Mouse (Mus musculus) lung, embryonic 15.5 days (tissue): ENCODE data around the gene Nde1. TPM values are rescaled to one million over a fixed set of nuclear protein-coding genes. Genes with fewer than 3 reads are reported as not detected.

Experiments
- ATAC-seq: fragments of 200-750 bp; cut with Nextera tagmentation; 2 replicates; pipeline ENCODE4 v1.8.0; 2017; ENCODE audit warnings: moderate number of reproducible peaks, borderline replicate concordance; ENCODE audit not compliant: low FRiP score, low TSS enrichment; ENCODE audit errors: extremely low read depth
- H3K27ac ChIP-seq: fragments of 300-500 bp; sonication (generic); 2 replicates; pipeline ENCODE4 v1.5.1; 2015; ENCODE audit warnings: moderate library complexity, mild to moderate bottlenecking, inconsistent platforms
- H3K27me3 ChIP-seq: fragments of 300-500 bp; sonication (generic); 2 replicates; pipeline ENCODE4 v1.6.1; 2015; ENCODE audit warnings: inconsistent platforms
- H3K36me3 ChIP-seq: fragments of 300-500 bp; sonication (generic); 2 replicates; pipeline ENCODE4 v1.6.1; 2015; ENCODE audit warnings: inconsistent platforms
- H3K4me1 ChIP-seq: fragments of 300-500 bp; sonication (generic); 2 replicates; pipeline ENCODE4 v1.6.1; 2015; ENCODE audit warnings: inconsistent platforms
- H3K4me2 ChIP-seq: fragments of 300-500 bp; sonication (generic); 2 replicates; pipeline ENCODE4 v1.6.1; 2015; ENCODE audit warnings: inconsistent platforms, mild to moderate bottlenecking, moderate library complexity
- H3K4me3 ChIP-seq: fragments of 300-500 bp; sonication (generic); 2 replicates; pipeline ENCODE4 v1.5.1; 2015; ENCODE audit warnings: mild to moderate bottlenecking, inconsistent platforms
- H3K9ac ChIP-seq: fragments of 300-500 bp; sonication (generic); 2 replicates; pipeline ENCODE4 v1.6.1; 2015; ENCODE audit warnings: inconsistent platforms
- H3K9me3 ChIP-seq: fragments of 300-500 bp; sonication (generic); 2 replicates; pipeline ENCODE4 v1.6.1; 2016; ENCODE audit warnings: inconsistent platforms
- WGBS: fragments of 180-500 bp; shearing (Covaris S2); methylation state at CpG from one replicate; pipeline ENCODE4 v1.1.7; 2015; 5-methylcytosine and 5-hydroxymethylcytosine counted together
- microRNA counts: library from miRNA; unstranded; fragments of <30 nt; microRNA quantifications from one replicate; lab custom pipeline; 2016
- microRNA-seq: library from miRNA; unstranded; fragments of <30 nt; microRNA quantifications from one replicate; pipeline ENCODE4, GENCODE M21; 2016
- polyA plus RNA-seq: library from polyadenylated mRNA; unstranded; fragments of >200 nt; fragmentation: Nextera tagmentation; extraction: Ambion mirVana; gene quantifications from 2 replicates; pipeline ENCODE4 v1.2.1, GENCODE M21; 2015

Nde1 gene
- polyA plus RNA-seq, 1 experiment from 2014 or later, result 143 TPM

DNA sequence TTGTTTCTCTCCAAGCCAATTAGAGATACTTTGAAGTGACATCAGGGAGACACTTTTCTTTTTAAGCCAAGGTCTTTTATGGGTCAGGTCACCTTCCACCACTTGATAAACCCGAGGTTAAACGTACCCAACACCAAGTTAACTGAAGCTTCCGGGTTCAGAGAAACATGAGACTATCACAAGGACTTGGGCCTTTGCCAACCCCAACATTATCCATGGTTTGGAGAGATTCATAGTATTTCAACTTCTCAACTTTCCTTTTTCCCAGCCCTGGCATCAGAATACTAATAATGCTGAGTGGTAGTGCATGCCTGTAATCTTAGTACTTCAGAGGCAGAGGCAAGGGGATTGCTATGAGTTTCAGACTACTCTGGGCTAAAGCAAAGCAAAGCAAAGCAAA, 79.0 kb downstream of the Nde1 start:
- H3K4me1 ChIP-seq, result peaks cover 5% of the 10 kb centered on the region
- H3K36me3 ChIP-seq, result no peaks in the 10 kb centered on the region
- no peak for ATAC-seq
- no peaks in the 10 kb centered on the region for H3K27me3 ChIP-seq
- WGBS, result 38% methylated on average over 3 of the region's 3 CpGs
- H3K9ac ChIP-seq, result no peak overlapping the region
- no peak overlapping the region for H3K4me2 ChIP-seq
- H3K4me3 ChIP-seq, result no peak overlapping the region
- H3K9me3 ChIP-seq, result no peaks in the 10 kb centered on the region
- H3K27ac ChIP-seq, result no peak overlapping the region

MicroRNAs encoded within 50 kb of the gene (microRNA counts, 519-probe panel; counts per million panel counts)
- microRNA mmu-miR-484 (lab: Ali Mortazavi, UCI), result 2,628 counts per million, percentile 63 among the panel's probes with 10 or more counts

Small RNA genes lying within 50 kb of the gene (microRNA-seq; reads per million reads assigned to microRNA genes)
- gene Gm27671, result not detected
- 2,560 reads per million, percentile 85 among the genes with 10 or more reads in this experiment for gene Mir484

Other genes with a start within 250 kb of the Nde1 start
- 0.30 and 0.59 TPM in 2 replicates for gene 2900011O08Rik, start 176.7 kb upstream of the Nde1 start, polyA plus RNA-seq
- gene Ifitm7, start 176.4 kb upstream of the Nde1 start, polyA plus RNA-seq, result not detected in 2 replicates
- gene Marf1, start 76 bp downstream of the Nde1 start, polyA plus RNA-seq, result 15.1 and 15.4 TPM in 2 replicates
- gene Myh11, start 128.1 kb downstream of the Nde1 start, polyA plus RNA-seq, result 63.0 and 66.7 TPM in 2 replicates
- gene Fopnl, start 154.1 kb downstream of the Nde1 start, polyA plus RNA-seq, result 154 and 164 TPM in 2 replicates
- 10.7 and 11.4 TPM in 2 replicates for gene Abcc1, start 198.3 kb downstream of the Nde1 start, polyA plus RNA-seq